Mouse (Mus musculus) cerebellum, adult 2 months (tissue): ENCODE data around the gene Itga1.

Source experiments
- CTCF ChIP-seq: fragments of 200-500 bp; IDR thresholded peaks from 2 replicates; pipeline ENCODE4 v1.5.1; 2011; ENCODE audit warnings: low read depth, mild to moderate bottlenecking, control low read depth, low read length, moderate library complexity, borderline replicate concordance; ENCODE audit not compliant: insufficient read depth
- POLR2A ChIP-seq: fragments of 200-500 bp; IDR thresholded peaks from 2 replicates; pipeline ENCODE4 v1.6.1; 2011; ENCODE audit warnings: low read length, control low read depth, borderline replicate concordance; ENCODE audit not compliant: insufficient read depth

DNA sequence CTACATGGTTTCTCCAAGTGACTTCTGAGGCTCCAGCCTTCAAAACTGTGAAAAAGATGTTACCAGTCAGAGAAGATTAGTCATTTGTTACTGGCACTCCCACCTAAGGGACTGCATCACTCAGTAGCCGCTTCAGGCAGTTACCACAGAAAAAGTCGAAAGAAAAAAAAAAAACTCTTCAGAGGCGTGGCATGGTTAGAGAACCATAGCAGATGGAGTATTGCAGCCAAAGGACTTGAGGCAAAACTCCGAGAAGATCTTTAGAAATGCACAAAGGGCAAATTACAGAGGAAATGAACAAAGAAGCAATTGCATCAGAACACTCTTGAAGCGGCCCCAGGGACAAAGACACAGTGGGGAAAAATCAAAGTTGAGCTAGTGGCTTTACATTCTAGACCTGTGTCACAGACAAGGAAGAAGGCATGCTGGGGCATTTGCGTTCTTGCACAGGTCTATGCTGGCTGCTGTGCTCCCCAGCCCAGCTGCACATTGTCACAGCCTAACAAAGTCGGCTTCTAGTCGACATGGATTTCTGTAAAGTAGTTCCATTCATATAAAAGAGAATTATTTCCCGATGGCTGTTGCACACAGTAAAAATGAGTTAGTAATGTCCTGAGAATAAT, 95.4 kb downstream of the Itga1 start:
- TF ChIP-seq POLR2A (no peak), CTCF (no peak)
